Mouse (Mus musculus) forebrain, embryonic 15.5 days (tissue): Measurements from ENCODE around the gene Serpine1. TPM values are rescaled to one million over a fixed set of nuclear protein-coding genes. Genes with fewer than 3 reads are reported as not detected.

Source experiments
- ATAC-seq: fragments of 200-750 bp; cut with Nextera tagmentation; replicated peaks from 2 replicates; pipeline ENCODE4 v1.8.0; 2017; ENCODE audit warnings: mild to moderate bottlenecking, moderate TSS enrichment, moderate library complexity
- H3K27ac ChIP-seq: fragments of 300-500 bp; sonication (generic); replicated peaks from 2 replicates; pipeline ENCODE4 v1.5.1; 2015; ENCODE audit warnings: mild to moderate bottlenecking, inconsistent platforms
- H3K27me3 ChIP-seq: fragments of 300-500 bp; sonication (generic); 2 replicates; pipeline ENCODE4 v1.6.1; 2015; ENCODE audit warnings: inconsistent platforms
- H3K36me3 ChIP-seq: fragments of 300-500 bp; sonication (generic); 2 replicates; pipeline ENCODE4 v1.6.1; 2015; ENCODE audit warnings: mild to moderate bottlenecking, inconsistent platforms
- H3K4me1 ChIP-seq: fragments of 300-500 bp; sonication (generic); 2 replicates; pipeline ENCODE4 v1.6.1; 2015; ENCODE audit warnings: inconsistent platforms
- H3K4me2 ChIP-seq: fragments of 300-500 bp; sonication (generic); replicated peaks from 2 replicates; pipeline ENCODE4 v1.6.1; 2015; ENCODE audit warnings: mild to moderate bottlenecking, inconsistent platforms
- H3K4me3 ChIP-seq: fragments of 300-500 bp; sonication (generic); 2 replicates; pipeline ENCODE4 v1.5.1; 2015; ENCODE audit warnings: mild to moderate bottlenecking, inconsistent platforms
- H3K9ac ChIP-seq: fragments of 300-500 bp; sonication (generic); replicated peaks from 2 replicates; pipeline ENCODE4 v1.6.1; 2015; ENCODE audit warnings: mild to moderate bottlenecking, inconsistent platforms
- H3K9me3 ChIP-seq: fragments of 300-500 bp; sonication (generic); 2 replicates; pipeline ENCODE4 v1.6.1; 2016; ENCODE audit warnings: inconsistent platforms
- WGBS: fragments of 180-500 bp; shearing (Covaris S2); methylation state at CpG from one replicate; pipeline ENCODE4 v1.1.7; 2015; ENCODE audit warnings: mixed read lengths; 5-methylcytosine and 5-hydroxymethylcytosine counted together
- polyA plus RNA-seq: library from polyadenylated mRNA; unstranded; fragments of >200 nt; fragmentation: Nextera tagmentation; extraction: Ambion mirVana; gene quantifications from 2 replicates; pipeline ENCODE4 v1.2.1, GENCODE M21; 2015

Serpine1 gene
- polyA plus RNA-seq, 1 experiment from 2014 or later: 0.14 TPM

- Histone ChIP-seq H3K27me3 (peaks cover 74% of the 10 kb centered on the region), H3K36me3 (no peaks in the 10 kb centered on the region), H3K4me1 (peaks cover 49% of the 10 kb centered on the region), H3K9ac (no peak overlapping the region), H3K4me2 (peak overlapping the region; percentile 99), H3K9me3 (no peaks in the 10 kb centered on the region), H3K27ac (no peak overlapping the region), H3K4me3 (peak overlapping the region; percentile 48)
- under 1% methylated on average over 28 of the region's 29 CpGs for WGBS
- no peak for ATAC-seq
Observed at GRCm38 (mm10) chr5:137028561-137029272, 43.4 kb downstream of the Serpine1 start.

- Histone ChIP-seq H3K27me3 (peaks cover 67% of the 10 kb centered on the region), H3K4me1 (peaks cover 30% of the 10 kb centered on the region), H3K9ac (0 out of 2 replicates have a peak within 1 kb of the TSS, but pooled peaks have one; percentile 13), H3K4me2 (peak within 1 kb of the TSS; percentile 39), H3K4me3 (peak within 1 kb of the TSS; percentile 23), H3K27ac (no peak within 1 kb of the TSS), H3K9me3 (no peaks in the 10 kb centered on the region), H3K36me3 (no peaks in the 10 kb centered on the region)
- ATAC-seq: no peak
- 47% methylated on average over 4 of the region's 4 CpGs for WGBS
Observed at GRCm38 (mm10) chr5:137026092-137026491, 46.0 kb downstream of the Serpine1 start, which contains the start of gene Vgf. Gene Vgf, plus strand, starts transcription at chr5:137026392.

- Histone ChIP-seq H3K36me3 (no peaks in the 10 kb centered on the region), H3K9me3 (no peaks in the 10 kb centered on the region), H3K9ac (0 out of 2 replicates have a peak overlapping the region, but pooled peaks have one; percentile 13), H3K4me3 (peak overlapping the region; percentile 23), H3K27me3 (peaks cover 57% of the 10 kb centered on the region), H3K4me1 (peaks cover 20% of the 10 kb centered on the region), H3K4me2 (peak overlapping the region; percentile 39), H3K27ac (no peak overlapping the region)
- WGBS: under 1% methylated on average over 23 of the region's 23 CpGs
- no peak for ATAC-seq
Observed at GRCm38 (mm10) chr5:137025132-137025531, 46.9 kb downstream of the Serpine1 start.

DNA sequence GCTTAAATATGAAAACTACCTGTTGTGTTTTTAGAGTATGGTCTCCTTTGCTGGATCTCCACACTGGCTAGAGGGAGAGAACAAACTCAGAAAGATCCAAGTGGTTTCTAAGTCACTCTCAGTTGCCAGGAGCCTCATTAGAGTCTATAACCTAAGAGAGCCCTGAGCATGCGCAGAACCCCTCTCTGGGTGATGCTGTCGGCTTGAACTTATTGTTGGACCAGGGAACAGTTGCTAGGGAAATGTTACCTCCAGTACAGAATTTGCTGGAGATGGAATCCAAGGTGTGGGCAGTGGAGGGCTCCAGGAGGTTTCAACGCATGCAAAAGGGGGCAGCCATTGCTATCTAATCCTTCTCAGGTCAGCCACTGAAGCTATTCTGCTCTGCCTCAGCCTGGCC lies 47.8 kb downstream of the Serpine1 start:
- no peak for ATAC-seq
- no peaks in the 10 kb centered on the region for H3K9me3 ChIP-seq
- no peaks in the 10 kb centered on the region for H3K36me3 ChIP-seq
- H3K27ac ChIP-seq: no peak overlapping the region
- no peak overlapping the region for H3K4me3 ChIP-seq
- peaks cover 16% of the 10 kb centered on the region for H3K4me1 ChIP-seq
- no peak overlapping the region for H3K9ac ChIP-seq
- H3K4me2 ChIP-seq: no peak overlapping the region
- peaks cover 53% of the 10 kb centered on the region for H3K27me3 ChIP-seq
- WGBS: 53% methylated on average over 3 of the region's 3 CpGs

DNA sequence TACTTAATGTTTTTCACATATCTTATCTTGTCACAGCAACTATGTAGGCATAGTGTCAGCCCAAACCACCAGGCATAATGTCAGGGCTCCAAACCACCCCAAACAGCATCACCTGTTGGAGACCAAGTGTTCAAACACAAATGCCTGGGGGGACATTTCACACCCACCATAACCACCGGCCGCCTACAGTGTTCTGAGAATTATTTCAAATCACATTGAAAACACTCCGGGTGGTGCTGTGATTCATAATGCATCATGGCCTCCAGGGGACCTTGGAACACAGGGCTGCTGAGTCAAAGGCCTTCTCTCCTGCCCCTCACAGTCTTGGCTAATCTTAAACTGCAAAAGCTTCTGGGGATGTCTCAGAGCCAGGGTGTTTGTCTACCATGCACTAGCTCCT lies 56.2 kb downstream of the Serpine1 start:
- 85% methylated on average over 3 of the region's 3 CpGs for WGBS
- H3K36me3 ChIP-seq: no peaks in the 10 kb centered on the region
- H3K4me1 ChIP-seq: no peaks in the 10 kb centered on the region
- no peak overlapping the region for H3K4me3 ChIP-seq
- no peak for ATAC-seq
- no peak overlapping the region for H3K4me2 ChIP-seq
- H3K9ac ChIP-seq: no peak overlapping the region
- H3K27me3 ChIP-seq: 0 out of 2 replicates have a peak, but pooled peaks cover 3% of the 10 kb centered on the region
- no peaks in the 10 kb centered on the region for H3K9me3 ChIP-seq
- no peak overlapping the region for H3K27ac ChIP-seq

DNA sequence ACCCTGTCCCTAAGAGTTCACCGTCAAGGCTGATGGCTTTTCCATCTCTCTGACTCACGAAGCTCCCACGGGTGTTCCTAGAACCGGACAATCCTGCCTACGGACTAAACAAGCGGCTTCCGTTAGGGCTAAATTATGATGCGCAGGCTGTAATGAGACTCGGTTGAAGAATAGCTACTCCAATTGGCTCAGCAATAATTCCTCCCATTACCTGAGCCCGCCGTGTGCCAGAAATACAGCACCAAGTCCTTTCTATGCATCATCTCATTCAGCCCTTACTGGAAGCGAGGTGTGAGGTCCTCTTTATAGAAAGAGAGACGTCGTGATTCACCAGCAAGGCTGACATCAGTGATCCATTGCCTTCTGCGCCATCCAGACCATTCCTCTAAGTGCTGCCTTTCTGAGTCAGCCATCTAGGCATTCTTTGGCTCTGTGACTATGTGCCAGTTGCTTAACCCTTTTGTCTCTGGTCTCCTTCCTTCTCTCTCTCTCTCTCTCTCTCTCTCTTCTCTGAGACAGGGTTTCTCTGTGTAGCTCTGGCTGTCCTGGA lies 59.6 kb downstream of the Serpine1 start:
- WGBS: 74% methylated on average over 15 of the region's 15 CpGs
- H3K27ac ChIP-seq: no peak overlapping the region
- no peaks in the 10 kb centered on the region for H3K9me3 ChIP-seq
- no peaks in the 10 kb centered on the region for H3K4me1 ChIP-seq
- no peak for ATAC-seq
- no peak overlapping the region for H3K9ac ChIP-seq
- no peaks in the 10 kb centered on the region for H3K36me3 ChIP-seq
- no peak overlapping the region for H3K4me2 ChIP-seq
- H3K27me3 ChIP-seq: no peaks in the 10 kb centered on the region
- H3K4me3 ChIP-seq: no peak overlapping the region

Other genes with a start within 250 kb of the Serpine1 start
- gene Col26a1, start 189.1 kb downstream of the Serpine1 start, polyA plus RNA-seq: 14.8 and 15.3 TPM in 2 replicates
- gene Ift22, start 164.1 kb downstream of the Serpine1 start, polyA plus RNA-seq: 116 and 124 TPM in 2 replicates
- gene Fis1, start 119.0 kb downstream of the Serpine1 start, polyA plus RNA-seq: 336 and 351 TPM in 2 replicates
- 0.10 and 0.28 TPM in 2 replicates for gene Cldn15, start 105.7 kb downstream of the Serpine1 start, polyA plus RNA-seq
- gene Plod3, start 85.2 kb downstream of the Serpine1 start, polyA plus RNA-seq: 28.8 and 35.6 TPM in 2 replicates
- gene Znhit1, start 84.2 kb downstream of the Serpine1 start, polyA plus RNA-seq: 123 and 129 TPM in 2 replicates
- gene Vgf, start 45.9 kb downstream of the Serpine1 start, polyA plus RNA-seq: 4.0 and 4.4 TPM in 2 replicates
- 248 and 257 TPM in 2 replicates for gene Ap1s1, start 26.1 kb downstream of the Serpine1 start, polyA plus RNA-seq
- gene Trim56, start 43.9 kb upstream of the Serpine1 start, polyA plus RNA-seq: 3.4 and 3.7 TPM in 2 replicates
- not detected in 2 replicates for gene Muc3, start 77.1 kb upstream of the Serpine1 start, polyA plus RNA-seq
- 0.09 TPM in 1 of 2 replicates, not detected in the other for gene Muc3a, start 140.1 kb upstream of the Serpine1 start, polyA plus RNA-seq
- gene Ache, start 215.3 kb upstream of the Serpine1 start, polyA plus RNA-seq: 7.7 and 11.2 TPM in 2 replicates
- 8.4 and 9.4 TPM in 2 replicates for gene Ufsp1, start 222.4 kb upstream of the Serpine1 start, polyA plus RNA-seq
- gene Srrt, start 235.4 kb upstream of the Serpine1 start, polyA plus RNA-seq: 118 and 129 TPM in 2 replicates
- gene Trip6, start 242.1 kb upstream of the Serpine1 start, polyA plus RNA-seq: 19.1 and 21.1 TPM in 2 replicates